Mouse (Mus musculus) duodenum, adult 2 months (tissue): ENCODE measurements around the gene St6galnac4. TPM values are rescaled to one million over a fixed set of nuclear protein-coding genes. Genes with fewer than 3 reads are reported as not detected.

Source experiments
- polyA plus RNA-seq: library from polyadenylated mRNA; depleted of rRNA; stranded (reverse); fragments of >200 nt; gene quantifications from 2 replicates; pipeline ENCODE4 v1.2.3, GENCODE M21; 2012; ENCODE audit warnings: low replicate concordance; rRNA removed

St6galnac4 gene
- 6.6 and 10.5 TPM in 2 replicates for polyA plus RNA-seq

GRCm38 (mm10) chr2:32586871-32587351, at the start of gene St6galnac4:
TSS of gene St6galnac4 (plus strand) at chr2:32587095.

GRCm38 (mm10) chr2:32570698-32571494, 16.0 kb upstream of the St6galnac4 start, which contains the start of gene Dpm2:
TSS of gene Dpm2 (plus strand) at chr2:32570858.

GRCm38 (mm10) chr2:32574497-32574896, 12.4 kb upstream of the St6galnac4 start, which contains the start of gene Pip5kl1:
TSS of gene Pip5kl1 (plus strand) at chr2:32574797.

GRCm38 (mm10) chr2:32575586-32576160, 11.2 kb upstream of the St6galnac4 start, which contains the start of gene 9430097D07Rik:
TSS of gene 9430097D07Rik (minus strand) at chr2:32575684.

GRCm38 (mm10) chr2:32599409-32599808, 12.5 kb downstream of the St6galnac4 start, which contains the start of gene St6galnac6:
TSS of gene St6galnac6 (plus strand) at chr2:32599709.

GRCm38 (mm10) chr2:32621517-32621859, 34.6 kb downstream of the St6galnac4 start, which contains the start of gene Ak1:
TSS of gene Ak1 (plus strand) at chr2:32621758.

GRCm38 (mm10) chr2:32646379-32647056, 59.6 kb downstream of the St6galnac4 start, which contains the start of gene Eng:
TSS of gene Eng (plus strand) at chr2:32646595.

Other genes with a start within 250 kb of the St6galnac4 start
- 152 and 178 TPM in 2 replicates for gene Ciz1, start 234.8 kb upstream of the St6galnac4 start, polyA plus RNA-seq
- gene Dnm1, start 233.8 kb upstream of the St6galnac4 start, polyA plus RNA-seq, result 604 and 726 TPM in 2 replicates
- gene 1110008P14Rik, start 205.2 kb upstream of the St6galnac4 start, polyA plus RNA-seq, result 179 and 196 TPM in 2 replicates
- 6.7 and 7.2 TPM in 2 replicates for gene Lcn2, start 198.8 kb upstream of the St6galnac4 start, polyA plus RNA-seq
- 28.3 and 40.4 TPM in 2 replicates for gene Ptges2, start 191.2 kb upstream of the St6galnac4 start, polyA plus RNA-seq
- 3.1 and 3.6 TPM in 2 replicates for gene Naif1, start 136.6 kb upstream of the St6galnac4 start, polyA plus RNA-seq
- gene Slc25a25, start 135.7 kb upstream of the St6galnac4 start, polyA plus RNA-seq, result 16.3 and 25.6 TPM in 2 replicates
- 56.6 and 105 TPM in 2 replicates for gene Fam102a, start 51.8 kb upstream of the St6galnac4 start, polyA plus RNA-seq
- 119 and 153 TPM in 2 replicates for gene Dpm2, start 16.2 kb upstream of the St6galnac4 start, polyA plus RNA-seq
- 0.55 and 0.81 TPM in 2 replicates for gene Pip5kl1, start 12.3 kb upstream of the St6galnac4 start, polyA plus RNA-seq
- not detected in 2 replicates for gene 9430097D07Rik, start 11.4 kb upstream of the St6galnac4 start, polyA plus RNA-seq
- gene St6galnac6, start 12.6 kb downstream of the St6galnac4 start, polyA plus RNA-seq, result 17.7 and 37.0 TPM in 2 replicates
- 5.3 and 7.2 TPM in 2 replicates for gene Ak1, start 34.7 kb downstream of the St6galnac4 start, polyA plus RNA-seq
- 54.8 and 56.1 TPM in 2 replicates for gene Eng, start 59.5 kb downstream of the St6galnac4 start, polyA plus RNA-seq
- 24.3 and 41.7 TPM in 2 replicates for gene Fpgs, start 117.0 kb downstream of the St6galnac4 start, polyA plus RNA-seq
- gene Cdk9, start 126.0 kb downstream of the St6galnac4 start, polyA plus RNA-seq, result 60.9 and 65.3 TPM in 2 replicates
- 14.2 and 14.7 TPM in 2 replicates for gene Sh2d3c, start 134.0 kb downstream of the St6galnac4 start, polyA plus RNA-seq
- 0.21 TPM in 1 of 2 replicates, not detected in the other for gene 6330409D20Rik, start 153.9 kb downstream of the St6galnac4 start, polyA plus RNA-seq
- 94.7 and 125 TPM in 2 replicates for gene Tor2a, start 170.1 kb downstream of the St6galnac4 start, polyA plus RNA-seq
- 0.71 and 1.7 TPM in 2 replicates for gene Ttc16, start 188.5 kb downstream of the St6galnac4 start, polyA plus RNA-seq
- 11.1 and 31.8 TPM in 2 replicates for gene Ptrh1, start 188.7 kb downstream of the St6galnac4 start, polyA plus RNA-seq
- 0.09 TPM in 1 of 2 replicates, not detected in the other for gene Cfap157, start 197.3 kb downstream of the St6galnac4 start, polyA plus RNA-seq